Mouse (Mus musculus): ENCODE results near the gene Grm3. TPM values are rescaled to one million over a fixed set of nuclear protein-coding genes. Genes with fewer than 3 reads are reported as not detected.

Grm3 gene
- total and polyA plus RNA-seq, 3 experiments, result not detected

DNA sequence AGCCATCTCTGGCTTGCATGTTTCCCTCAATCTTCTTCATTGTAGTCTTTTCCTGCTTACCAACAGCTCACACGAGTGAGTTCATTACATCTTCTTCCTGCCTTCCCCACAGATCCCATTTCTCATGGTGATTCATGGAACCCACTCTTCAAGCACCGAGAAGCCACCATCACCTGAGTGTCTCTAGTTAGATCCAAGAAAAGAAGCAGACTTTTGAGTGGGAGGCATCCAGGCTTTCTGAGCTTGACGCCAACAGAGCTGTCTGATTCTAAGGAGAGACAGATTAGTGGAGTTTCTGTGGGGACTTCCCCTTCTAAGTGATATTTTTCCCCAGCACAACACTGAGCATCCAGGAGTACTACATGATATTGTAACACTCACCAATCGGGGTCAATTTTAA is 199.5 kb downstream of the Grm3 start:
- Histone ChIP-seq H3K27me3 (ENCODE audit: control insufficient read depth in 1 of 2, insufficient read depth in 2 of 2, low read length in 2 of 2) (no peaks in the 10 kb centered on the region), H3K4me1 (ENCODE audit: control insufficient read depth in 1 of 2, insufficient read depth in 2 of 2, low read length in 2 of 2) (no peaks in the 10 kb centered on the region), H3K27ac (ENCODE audit: control insufficient read depth, low read depth, low read length) (no peak overlapping the region), H3K9ac (ENCODE audit: control insufficient read depth, low read depth, low read length, poor library complexity, severe bottlenecking) (no peak overlapping the region), H3K4me3 (ENCODE audit: control insufficient read depth in 1 of 2, insufficient read depth in 1 of 2, low read depth in 2 of 2, low read length in 2 of 2) (no peak overlapping the region), H3K9me3 (replicated peaks; ENCODE audit: insufficient read depth, low read length) (no peaks in the 10 kb centered on the region), H3K36me3 (ENCODE audit: control insufficient read depth in 1 of 2, insufficient read depth in 2 of 2, low read length in 2 of 2) (no peaks in the 10 kb centered on the region), H3K79me2 (ENCODE audit: control insufficient read depth, insufficient read depth, low read length, poor library complexity) (no peaks in the 10 kb centered on the region)
- DNase-seq (ENCODE audit: low read depth, low spot score), result no peak
- no peak for TF ChIP-seq MXI1 (IDR thresholded peaks at IDR 0.05; ENCODE audit: low read depth, low read length)
- no peak for TF ChIP-seq MAX (IDR thresholded peaks at IDR 0.05; ENCODE audit: low read length)

- no peak overlapping the region for H3K9ac ChIP-seq (ENCODE audit: control insufficient read depth, low read depth, low read length, poor library complexity, severe bottlenecking)
- H3K4me1 ChIP-seq (ENCODE audit: control insufficient read depth in 1 of 2, insufficient read depth in 2 of 2, low read length in 2 of 2), result no peaks in the 10 kb centered on the region
- no peak overlapping the region for H3K27ac ChIP-seq (ENCODE audit: control insufficient read depth, low read depth, low read length)
- H3K4me3 ChIP-seq (ENCODE audit: control insufficient read depth in 1 of 2, insufficient read depth in 1 of 2, low read depth in 2 of 2, low read length in 2 of 2), result no peak overlapping the region
- no peaks in the 10 kb centered on the region for H3K27me3 ChIP-seq (ENCODE audit: control insufficient read depth in 1 of 2, insufficient read depth in 2 of 2, low read length in 2 of 2)
- no peaks in the 10 kb centered on the region for H3K79me2 ChIP-seq (ENCODE audit: control insufficient read depth, insufficient read depth, low read length, poor library complexity)
- H3K9me3 ChIP-seq (replicated peaks; ENCODE audit: insufficient read depth, low read length), result no peaks in the 10 kb centered on the region
- no peak for DNase-seq (ENCODE audit: low read depth, low spot score)
- H3K36me3 ChIP-seq (ENCODE audit: control insufficient read depth in 1 of 2, insufficient read depth in 2 of 2, low read length in 2 of 2), result no peaks in the 10 kb centered on the region
- TF ChIP-seq ZNF384 (IDR thresholded peaks at IDR 0.05; ENCODE audit: low read depth, low read length) (no peak), ELF1 (IDR thresholded peaks at IDR 0.05; ENCODE audit: low read depth, low read length) (no peak), USF2 (IDR thresholded peaks at IDR 0.05; ENCODE audit: borderline replicate concordance in 1 of 2, insufficient read depth in 1 of 2, low read depth in 1 of 2, low read length in 2 of 2) (no peak), RCOR1 (IDR thresholded peaks at IDR 0.05; ENCODE audit: low read depth, low read length) (no peak), NRF1 (IDR thresholded peaks at IDR 0.05; ENCODE audit: insufficient read depth, low read depth, low read length, poor library complexity, severe bottlenecking) (no peak), GABPA (IDR thresholded peaks at IDR 0.05; ENCODE audit: low read depth, low read length) (no peak), POLR2A (IDR thresholded peaks at IDR 0.05; ENCODE audit: control insufficient read depth in 1 of 2, insufficient read depth in 1 of 2, low read depth in 1 of 2, low read length in 2 of 2, poor library complexity in 1 of 2) (no peak), E2F4 (IDR thresholded peaks at IDR 0.05; ENCODE audit: borderline replicate concordance, low read depth, low read length) (no peak), POLR2AphosphoS2 (IDR thresholded peaks at IDR 0.05; ENCODE audit: low read length) (no peak), ZC3H11A (IDR thresholded peaks at IDR 0.05; ENCODE audit: low read depth, low read length) (no peak), UBTF (IDR thresholded peaks at IDR 0.05; ENCODE audit: borderline replicate concordance, insufficient read depth, low read depth, low read length) (no peak)
Observed at GRCm38 (mm10) chr5:9511027-9511426, 213.9 kb downstream of the Grm3 start.

DNA sequence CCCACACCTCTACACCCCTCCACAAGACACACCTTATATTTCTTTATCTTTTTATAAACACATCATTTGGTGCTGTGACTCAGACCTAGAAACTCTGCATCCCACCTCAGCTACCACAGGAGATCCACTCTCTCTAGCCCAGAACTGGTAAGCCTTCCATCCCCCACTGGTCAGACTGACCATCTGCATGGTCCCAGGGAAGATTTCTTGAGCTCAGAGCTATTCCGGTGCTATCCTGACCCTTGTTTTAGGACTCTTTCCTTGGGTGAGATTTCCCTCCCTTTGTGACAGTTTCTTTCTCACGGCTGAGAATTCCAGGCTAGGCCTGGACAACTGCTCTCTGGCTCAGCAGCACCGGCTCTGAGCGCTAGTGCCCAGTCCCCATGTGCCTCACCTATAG is 227.7 kb downstream of the Grm3 start:
- Histone ChIP-seq H3K36me3 (ENCODE audit: control insufficient read depth in 1 of 2, insufficient read depth in 2 of 2, low read length in 2 of 2) (no peaks in the 10 kb centered on the region), H3K4me1 (ENCODE audit: control insufficient read depth in 1 of 2, insufficient read depth in 2 of 2, low read length in 2 of 2) (no peaks in the 10 kb centered on the region), H3K4me3 (ENCODE audit: control insufficient read depth in 1 of 2, insufficient read depth in 1 of 2, low read depth in 2 of 2, low read length in 2 of 2) (no peak overlapping the region), H3K9ac (ENCODE audit: control insufficient read depth, low read depth, low read length, poor library complexity, severe bottlenecking) (no peak overlapping the region), H3K9me3 (replicated peaks; ENCODE audit: insufficient read depth, low read length) (no peaks in the 10 kb centered on the region), H3K27me3 (ENCODE audit: control insufficient read depth in 1 of 2, insufficient read depth in 2 of 2, low read length in 2 of 2) (no peaks in the 10 kb centered on the region), H3K79me2 (ENCODE audit: control insufficient read depth, insufficient read depth, low read length, poor library complexity) (no peaks in the 10 kb centered on the region), H3K27ac (ENCODE audit: control insufficient read depth, low read depth, low read length) (no peak overlapping the region)
- no peak for TF ChIP-seq BHLHE40 (IDR thresholded peaks at IDR 0.05; ENCODE audit: borderline replicate concordance, low read depth, low read length)
- TF ChIP-seq ELF1 (IDR thresholded peaks at IDR 0.05; ENCODE audit: low read depth, low read length), result no peak
- no peak for DNase-seq (ENCODE audit: low read depth, low spot score)

All from MEL (cell line).